ENCODE assay signal across 9 mouse cellular contexts in genomic region chr3:138643951-138644285, GRCm38 (mm10).
A peak's percentile ranks its signal among the peaks of the same experiment; 100 is the strongest.
DNase-seq lines count a peak whose midpoint lies in the region; ATAC-seq and TF ChIP-seq lines count a peak whose summit lies in the region.
"Had no signal": no experiment of that assay in that cellular context is flagged by ENCODE, and none has a peak within 500 bp of the region (broad histone marks: within the 10 kb centered on the region; RNA-seq: fewer than 3 reads in every experiment).

No protein-coding gene starts in this region.

- intact Hi-C loops in left cerebral cortex, postnatal 25 days (cut with DNase I) = loop anchor here (1.0 to 10.0 kb wide), 3 partner anchors 98 to 551 kb away; partner anchors contain the start of gene Tspan5

- no peaks in the 10 kb centered on the region; the same call in 1 of the 2 replicates for H3K9me3 ChIP-seq in forebrain, embryonic 13.5 days (replicated peaks)
- H3K9me3 ChIP-seq in limb, embryonic 10.5 days (replicated peaks) = no peaks in the 10 kb centered on the region
- H3K9me3 ChIP-seq in neural tube, embryonic 14.5 days (ENCODE audit: control insufficient read depth, low read length) = no peaks in the 10 kb centered on the region

- H3K4me2 ChIP-seq in forebrain, embryonic 13.5 days = peak overlapping the region; percentile 58
- peak overlapping the region; percentile 43 for H3K4me2 ChIP-seq in neural tube, embryonic 14.5 days (ENCODE audit: low read depth, low read length)

- no peak; the same call in 1 of the 2 replicates for ATAC-seq in forebrain, embryonic 13.5 days
- ATAC-seq in neural tube, embryonic 14.5 days (ENCODE audit: low read depth) = no peak

- WGBS in forebrain, embryonic 13.5 days = 12% methylated on average over 15 of the region's 15 CpGs
- 16% methylated on average over 15 of the region's 15 CpGs for WGBS in limb, embryonic 10.5 days
- WGBS in neural tube, embryonic 14.5 days = 20% methylated on average over 15 of the region's 15 CpGs

- H3K27me3 ChIP-seq in forebrain, embryonic 13.5 days = no peaks in the 10 kb centered on the region
- H3K27me3 ChIP-seq in limb, embryonic 10.5 days (ENCODE audit: low read depth, poor library complexity, severe bottlenecking) = 0 out of 2 replicates have a peak, but pooled peaks cover 5% of the 10 kb centered on the region
- no peaks in the 10 kb centered on the region for H3K27me3 ChIP-seq in neural tube, embryonic 14.5 days (ENCODE audit: control insufficient read depth, insufficient read depth, low read length)

- H3K27ac ChIP-seq in layer of hippocampus, adult 2 months = peak overlapping the region; percentile 61
- H3K27ac ChIP-seq in forebrain, embryonic 13.5 days = peak overlapping the region; percentile 68
- H3K27ac ChIP-seq in limb, embryonic 10.5 days = peak overlapping the region; percentile 81
- H3K27ac ChIP-seq in neural tube, embryonic 14.5 days (ENCODE audit: low read depth, low read length) = peak overlapping the region; percentile 64; the same call in 1 of the 2 replicates
- H3K27ac ChIP-seq: macrophage had no signal

- H3K4me1 ChIP-seq in forebrain, embryonic 13.5 days = peaks cover 23% of the 10 kb centered on the region
- H3K4me1 ChIP-seq in limb, embryonic 10.5 days = peaks cover 27% of the 10 kb centered on the region
- peaks cover 11% of the 10 kb centered on the region for H3K4me1 ChIP-seq in neural tube, embryonic 14.5 days (ENCODE audit: control insufficient read depth, insufficient read depth, low read length)

- H3K9ac ChIP-seq in forebrain, embryonic 13.5 days = peak overlapping the region; percentile 58
- peak overlapping the region; percentile 44; the same call in 1 of the 2 replicates for H3K9ac ChIP-seq in neural tube, embryonic 14.5 days (replicated peaks; ENCODE audit: low read depth, low read length)

- peak overlapping the region; percentile 35 for H3K4me3 ChIP-seq in layer of hippocampus, adult 2 months
- peak overlapping the region; percentile 28 for H3K4me3 ChIP-seq in forebrain, embryonic 13.5 days
- peak overlapping the region; percentile 46 for H3K4me3 ChIP-seq in limb, embryonic 10.5 days
- peak overlapping the region; percentile 5; the same call in 1 of the 2 replicates for H3K4me3 ChIP-seq in neural tube, embryonic 14.5 days (ENCODE audit: low read depth, low read length)

- no peak for DNase-seq in layer of hippocampus, adult 2 months (ENCODE audit: low spot score in 2 of 2)
- no peak for DNase-seq in layer of hippocampus, adult 9-11 months
- no peak for DNase-seq in limb, embryonic 10.5 days (ENCODE audit: low spot score)
- no peak for DNase-seq in gastrocnemius, postnatal 4 days (ENCODE audit: low spot score in 2 of 2)
- DNase-seq in spleen, postnatal 14 days (ENCODE audit: low spot score in 2 of 2) = no peak
- DNase-seq in left cerebral cortex, postnatal 25 days (ENCODE audit: low spot score in 2 of 2) = no peak

- TF ChIP-seq CTCF in layer of hippocampus, adult 2 months (conservative IDR thresholded peaks at IDR 0.05) = no peak

- no peaks in the 10 kb centered on the region for H3K36me3 ChIP-seq in forebrain, embryonic 13.5 days (ENCODE audit: poor library complexity, severe bottlenecking)
- H3K36me3 ChIP-seq in limb, embryonic 10.5 days = no peaks in the 10 kb centered on the region
- no peaks in the 10 kb centered on the region for H3K36me3 ChIP-seq in neural tube, embryonic 14.5 days (ENCODE audit: control insufficient read depth, insufficient read depth, low read length)
